Mouse (Mus musculus): ENCODE data around the gene Pafah1b1.

- TF ChIP-seq POLR2A (IDR thresholded peaks at IDR 0.05; ENCODE audit: control insufficient read depth, low read depth, low read length) = no peak
- no peak for TF ChIP-seq CTCF (IDR thresholded peaks at IDR 0.05; ENCODE audit: control insufficient read depth, insufficient read depth, insufficient replicate concordance, low read depth, low read length)
Measured at GRCm38 (mm10) chr11:74664906-74665305, 59.6 kb downstream of the Pafah1b1 start.

Data from testis, adult 2 months (tissue).